Mouse (Mus musculus) brain, embryonic 14.5 days (tissue): ENCODE data around the gene Olfr373. TPM values are rescaled to one million over a fixed set of nuclear protein-coding genes. Genes with fewer than 3 reads are reported as not detected.
"Not testable (repeated sequence)": the region's sequence is repeated elsewhere in the genome, so short reads cannot be mapped to it uniquely, and the experiment has no call there.

Source experiments
- DNase-seq: peaks from one replicate; pipeline ENCODE4 v3.0.0-alpha.2; 2011; ENCODE audit warnings: low read depth
- CTCF ChIP-seq: fragments of 200-500 bp; IDR thresholded peaks from 2 replicates; pipeline ENCODE4 v1.5.1; 2012; ENCODE audit warnings: inconsistent platforms, mild to moderate bottlenecking, moderate library complexity, borderline replicate concordance; ENCODE audit not compliant: insufficient read depth, insufficient read length; ENCODE audit errors: extremely low read depth
- POLR2A ChIP-seq: fragments of 200-500 bp; IDR thresholded peaks from 2 replicates; pipeline ENCODE4 v1.6.1; 2012; ENCODE audit warnings: mild to moderate bottlenecking, inconsistent platforms, borderline replicate concordance; ENCODE audit not compliant: poor library complexity, insufficient read depth, insufficient read length, severe bottlenecking; ENCODE audit errors: extremely low read depth
- polyA plus RNA-seq: library from polyadenylated mRNA; depleted of rRNA; stranded (reverse); fragments of >200 nt; gene quantifications from 2 replicates; pipeline ENCODE4 v1.2.3, GENCODE M21; 2012; rRNA removed

The Olfr373 gene
- polyA plus RNA-seq = not detected in 2 replicates

DNA sequence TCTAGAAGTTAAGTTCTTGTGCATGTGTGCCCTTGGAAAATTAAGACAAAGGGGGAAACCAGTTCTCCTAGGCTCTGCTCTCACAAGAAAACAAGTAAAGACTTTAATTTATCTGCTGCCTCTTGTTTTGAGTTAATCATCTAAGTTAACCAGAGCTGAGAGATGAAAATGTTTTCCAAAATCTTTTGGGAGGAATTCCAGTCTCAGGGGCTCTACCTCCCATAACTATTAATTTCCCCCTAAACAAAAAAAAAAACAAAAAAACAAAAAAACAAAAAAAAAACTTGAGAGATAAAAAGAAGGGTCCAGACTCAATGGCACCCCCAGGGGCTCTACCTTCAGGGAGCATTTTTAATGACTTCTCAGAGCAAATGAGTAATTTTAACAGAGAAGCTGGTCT is at the start of gene Olfr373:
Gene Olfr373, plus strand, starts transcription at position 301 of the 400 bp plus-strand sequence.
- not testable (repeated sequence) for DNase-seq

DNA sequence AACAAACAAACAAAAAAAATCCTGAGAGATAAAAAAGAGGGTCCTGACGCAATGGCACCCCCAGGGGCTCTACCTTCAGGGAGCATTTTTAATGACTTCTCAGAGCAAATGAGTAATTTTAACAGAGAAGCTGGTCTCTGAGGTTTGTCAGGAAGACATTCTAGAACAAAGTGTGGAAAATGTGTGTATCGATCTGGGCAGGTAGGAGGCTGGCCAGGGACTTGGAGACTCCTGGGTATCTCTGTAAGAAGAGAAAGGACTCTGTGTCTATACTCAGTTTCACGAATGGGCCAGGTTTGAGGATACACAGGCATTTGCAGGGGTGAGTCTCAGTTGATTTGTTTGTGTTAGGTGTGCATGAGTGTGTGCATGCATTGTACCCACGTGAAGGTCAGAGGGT is 42.1 kb upstream of the Olfr373 start, which contains the start of gene Olfr372:
Gene Olfr372, plus strand, starts transcription at position 301 of the 400 bp plus-strand sequence.
- not testable (repeated sequence) for DNase-seq

DNA sequence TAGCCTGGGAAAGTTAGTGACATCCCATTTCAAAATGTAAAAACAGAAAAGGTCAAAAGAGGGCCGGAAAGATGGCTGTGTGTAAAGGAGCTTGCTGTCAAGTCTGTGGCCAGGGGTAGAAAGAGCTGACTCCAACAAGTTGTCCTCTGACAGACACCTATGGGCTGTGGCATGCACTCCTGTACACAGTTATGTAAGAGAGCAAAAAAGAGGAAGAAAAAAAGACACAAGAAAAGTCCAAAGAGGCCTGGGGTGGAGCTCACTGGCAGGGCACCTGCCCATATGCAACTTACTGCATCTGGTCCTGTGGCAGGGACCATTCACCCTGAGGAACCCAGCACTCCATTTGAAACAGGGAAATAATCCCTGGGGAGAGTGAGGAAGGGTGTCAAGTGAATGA is 40.5 kb upstream of the Olfr373 start:
- no peak for DNase-seq
- TF ChIP-seq CTCF (no peak), POLR2A (no peak)

DNA sequence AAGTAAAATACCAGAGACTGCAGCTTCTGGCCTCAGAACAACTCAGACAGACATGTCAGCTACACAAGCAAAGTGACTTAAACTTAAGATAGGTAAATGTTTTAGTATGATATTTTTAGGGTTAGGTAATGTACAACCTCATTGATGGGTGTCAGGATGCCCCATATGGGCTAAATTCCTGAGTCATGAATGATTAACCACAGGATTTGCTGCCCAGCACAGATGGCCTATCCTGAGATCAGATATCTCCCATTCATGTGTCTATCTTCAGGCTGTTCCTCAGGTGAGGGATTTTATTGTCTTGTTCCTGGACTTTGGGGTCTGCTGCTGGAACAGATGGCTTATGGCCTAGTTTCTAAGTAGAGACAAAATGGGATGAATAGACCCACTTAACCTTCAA is 28.3 kb upstream of the Olfr373 start:
- DNase-seq = not testable (repeated sequence)

DNA sequence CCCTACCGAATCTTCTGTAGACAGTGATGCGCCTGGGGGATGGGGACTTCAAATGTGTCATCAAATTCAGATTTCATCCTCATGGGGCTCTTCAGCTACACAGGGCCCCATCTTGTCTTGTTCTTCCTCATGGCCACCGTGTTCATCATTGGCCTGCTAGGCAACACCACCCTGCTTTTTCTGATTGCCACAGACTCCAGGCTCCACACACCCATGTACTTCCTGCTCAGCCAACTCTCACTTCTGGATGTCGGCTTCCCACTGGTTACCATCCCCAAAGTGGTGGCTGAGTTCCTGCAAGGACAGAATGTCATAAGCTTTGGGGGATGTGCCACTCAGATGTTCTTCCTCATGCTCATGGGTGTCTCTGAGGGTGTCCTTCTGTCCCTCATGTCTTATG is 25.3 kb upstream of the Olfr373 start:
- not testable (repeated sequence) for DNase-seq

DNA sequence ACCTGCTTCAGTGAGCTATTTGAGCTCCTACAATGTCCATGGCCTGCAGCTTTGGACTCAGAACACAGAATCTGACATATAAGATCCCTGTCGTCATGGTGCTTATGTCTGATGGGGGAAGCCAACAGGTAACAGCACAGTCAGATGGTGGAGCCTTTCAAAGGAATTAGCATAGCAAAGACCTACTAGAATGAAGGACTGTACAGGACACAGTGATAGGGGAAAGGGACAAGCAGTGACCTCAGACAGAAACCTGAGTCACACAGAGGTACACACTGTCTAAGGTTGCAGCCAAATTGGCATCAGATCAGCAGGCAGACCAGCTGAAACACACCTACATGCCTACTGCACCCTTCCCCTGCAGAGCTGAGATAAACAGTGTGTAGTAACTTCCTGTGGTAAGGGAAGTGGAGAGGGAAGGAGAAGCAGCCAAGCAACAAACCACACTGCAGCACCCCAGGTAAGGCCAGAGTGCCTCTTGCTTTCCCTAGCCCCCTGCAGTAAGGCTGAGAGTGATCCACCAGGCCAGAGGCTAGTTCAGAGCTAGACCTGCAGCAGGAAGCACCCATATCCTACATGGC is 16.1 kb upstream of the Olfr373 start:
- not testable (repeated sequence) for DNase-seq

DNA sequence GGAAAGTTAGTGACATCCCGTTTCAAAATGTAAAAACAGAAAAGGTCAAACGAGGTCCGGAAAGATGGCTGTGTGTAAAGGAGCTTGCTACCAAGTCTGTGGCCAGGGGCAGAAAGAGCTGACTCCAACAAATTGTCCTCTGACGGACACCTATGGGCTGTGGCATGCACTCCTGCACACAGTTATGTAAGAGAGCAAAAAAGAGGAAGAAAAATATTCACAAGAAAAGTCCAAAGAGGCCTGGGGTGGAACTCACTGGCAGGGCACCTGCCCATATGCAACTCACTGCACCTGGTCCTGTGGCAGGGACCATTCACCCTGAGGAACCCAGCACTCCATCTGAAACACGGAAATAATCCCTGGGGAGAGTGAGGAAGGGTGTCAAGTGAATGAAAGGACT is 1.8 kb downstream of the Olfr373 start:
- DNase-seq = no peak
- TF ChIP-seq CTCF (no peak), POLR2A (no peak)

DNA sequence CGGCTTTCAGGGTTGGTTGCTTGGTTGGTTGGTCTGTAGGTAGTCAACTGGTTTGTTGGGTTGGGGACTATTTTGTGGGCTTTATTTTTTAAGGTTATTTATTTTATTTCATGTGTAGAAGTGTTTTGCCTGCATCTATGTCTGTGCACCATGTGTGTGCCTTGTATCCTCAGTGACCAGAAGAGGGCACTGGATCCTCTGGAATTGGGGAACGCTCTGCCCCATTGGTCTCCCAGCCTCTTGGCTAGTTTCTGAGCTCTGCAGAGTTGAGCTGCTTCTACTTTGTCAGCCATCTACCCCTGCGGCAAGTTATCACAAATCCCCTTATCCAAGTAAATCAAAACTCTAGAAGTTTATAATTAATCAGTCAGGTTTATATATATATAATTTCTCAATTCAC is 4.6 kb downstream of the Olfr373 start:
- not testable (repeated sequence) for DNase-seq
- peak; percentile 10; the same call in 1 of the 2 replicates for TF ChIP-seq CTCF

DNA sequence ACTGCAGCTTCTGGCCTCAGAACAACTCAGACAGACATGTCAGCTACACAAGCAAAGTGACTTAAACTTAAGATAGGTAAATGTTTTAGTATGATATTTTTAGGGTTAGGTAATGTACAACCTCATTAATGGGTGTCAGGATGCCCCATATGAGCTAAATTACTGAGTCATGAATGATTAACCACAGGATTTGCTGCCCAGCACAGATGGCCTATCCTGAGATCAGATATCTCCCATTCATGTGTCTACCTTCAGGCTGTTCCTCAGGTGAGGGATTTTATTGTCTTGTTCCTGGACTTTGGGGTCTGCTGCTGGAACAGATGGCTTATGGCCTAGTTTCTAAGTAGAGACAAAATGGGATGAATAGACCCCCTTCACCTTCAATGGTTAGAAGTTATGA is 13.7 kb downstream of the Olfr373 start:
- DNase-seq = not testable (repeated sequence)

DNA sequence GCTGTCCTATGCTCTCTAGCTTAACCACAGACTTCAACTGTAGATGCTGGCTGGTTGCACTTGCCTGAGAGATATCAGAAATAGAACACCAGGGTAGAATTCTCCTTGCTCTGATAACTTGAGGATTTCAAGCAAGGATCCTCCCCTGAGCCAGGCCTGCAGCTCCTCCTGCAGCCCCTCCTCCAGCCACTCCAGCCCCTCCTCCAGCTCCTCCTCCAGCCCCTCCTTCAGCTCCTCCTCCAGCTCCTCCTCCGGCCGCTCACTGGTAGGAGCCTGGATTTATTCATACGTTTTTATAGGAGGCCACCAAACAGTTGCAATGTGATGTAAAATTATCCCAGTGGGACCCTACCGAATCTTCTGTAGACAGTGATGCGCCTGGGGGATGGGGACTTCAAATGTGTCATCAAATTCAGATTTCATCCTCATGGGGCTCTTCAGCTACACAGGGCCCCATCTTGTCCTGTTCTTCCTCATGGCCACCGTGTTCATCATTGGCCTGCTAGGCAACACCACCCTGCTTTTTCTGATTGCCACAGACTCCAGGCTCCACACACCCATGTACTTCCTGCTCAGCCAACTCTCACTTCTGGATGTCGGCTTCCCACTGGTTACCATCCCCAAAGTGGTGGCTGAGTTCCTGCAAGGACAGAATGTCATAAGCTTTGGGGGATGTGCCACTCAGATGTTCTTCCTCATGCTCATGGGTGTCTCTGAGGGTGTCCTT is 16.6 kb downstream of the Olfr373 start:
- peak; percentile 13 for DNase-seq

DNA sequence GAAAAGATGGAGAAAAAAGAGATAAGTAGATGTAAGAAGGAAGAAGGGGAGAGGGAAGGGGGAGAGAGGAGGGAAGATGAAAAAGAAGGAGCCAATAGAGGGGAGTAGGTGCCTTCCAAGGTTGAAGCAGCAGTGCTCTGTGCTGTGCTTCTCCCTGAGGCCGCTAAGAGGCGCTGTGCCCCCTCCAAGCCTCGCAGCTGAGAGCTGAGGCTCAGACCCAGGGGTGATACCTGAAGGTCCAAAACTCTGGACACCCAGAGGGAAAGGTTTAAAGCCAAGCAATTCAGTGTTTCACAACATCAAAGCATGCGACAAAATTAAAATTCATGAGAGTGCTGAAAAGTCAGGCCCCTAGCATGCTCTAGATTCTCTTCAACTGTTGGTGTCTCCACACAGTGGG is 22.2 kb downstream of the Olfr373 start:
- TF ChIP-seq CTCF (0 out of 2 replicates have a peak, but pooled peaks have one; percentile 14), POLR2A (no peak)
- DNase-seq = no peak

DNA sequence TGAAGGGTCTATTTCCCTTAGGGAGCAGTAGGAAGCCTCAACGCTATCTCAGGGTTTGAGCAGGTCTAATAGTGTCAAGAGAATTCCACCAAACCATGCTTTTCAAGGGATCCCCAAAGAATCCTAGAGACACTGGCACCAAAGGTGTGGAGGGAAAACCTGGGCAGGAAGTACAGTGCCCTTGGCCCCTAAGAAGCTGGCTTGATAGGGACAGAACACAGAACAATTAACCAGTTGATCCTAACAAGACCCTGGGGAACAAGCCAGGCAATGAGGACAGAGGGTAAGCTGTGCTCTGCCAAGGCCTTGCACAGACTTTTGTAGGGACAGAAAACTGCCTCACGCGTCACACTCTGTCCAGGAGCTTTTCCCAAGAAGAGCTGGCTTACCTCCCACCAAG is 23.8 kb downstream of the Olfr373 start, which contains the start of gene Olfr374:
Gene Olfr374, plus strand, starts transcription at position 301 of the 400 bp plus-strand sequence.
- no peak for TF ChIP-seq CTCF
- TF ChIP-seq POLR2A = no peak
- DNase-seq = no peak

DNA sequence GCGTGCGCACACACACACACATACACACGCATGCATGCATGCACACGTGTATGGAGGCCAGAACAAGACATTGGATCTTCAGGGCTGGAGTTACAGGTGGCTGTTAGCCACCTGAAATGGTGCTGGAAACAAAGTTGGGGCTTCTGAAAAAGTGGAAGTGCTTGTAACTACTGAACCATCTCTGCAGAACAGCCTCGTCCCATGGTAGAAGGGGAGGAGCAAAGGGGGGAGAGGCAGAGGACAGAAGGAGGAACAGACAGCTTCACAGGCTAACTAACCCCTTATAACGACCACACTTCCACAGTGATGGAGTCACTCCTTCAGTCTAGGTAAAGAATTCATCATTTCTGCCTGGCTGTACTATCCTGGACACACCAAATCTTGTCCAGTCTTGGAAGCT is 27.9 kb downstream of the Olfr373 start:
- TF ChIP-seq CTCF = no peak
- no peak for TF ChIP-seq POLR2A
- no peak for DNase-seq

DNA sequence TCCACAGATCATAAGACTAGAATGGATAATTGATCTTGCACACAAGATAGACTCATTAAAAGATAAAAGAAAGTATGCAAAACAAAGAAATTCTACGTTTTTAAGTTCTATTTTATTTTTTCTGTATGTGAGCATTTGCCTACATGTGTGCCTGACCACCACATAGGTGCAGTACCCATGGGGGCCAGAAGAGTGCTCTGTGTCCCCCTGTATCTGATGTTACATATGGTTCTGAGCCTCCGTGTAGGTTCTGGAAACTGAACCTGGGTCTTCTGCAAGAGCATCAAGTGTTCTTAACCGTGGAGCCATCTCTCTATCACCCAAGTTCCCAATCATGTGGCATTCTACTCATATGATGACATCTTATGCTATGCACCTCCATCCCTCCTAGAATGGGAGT is 29.5 kb downstream of the Olfr373 start:
- no peak for DNase-seq
- TF ChIP-seq CTCF (no peak; the same call in 1 of the 2 replicates), POLR2A (no peak)

DNA sequence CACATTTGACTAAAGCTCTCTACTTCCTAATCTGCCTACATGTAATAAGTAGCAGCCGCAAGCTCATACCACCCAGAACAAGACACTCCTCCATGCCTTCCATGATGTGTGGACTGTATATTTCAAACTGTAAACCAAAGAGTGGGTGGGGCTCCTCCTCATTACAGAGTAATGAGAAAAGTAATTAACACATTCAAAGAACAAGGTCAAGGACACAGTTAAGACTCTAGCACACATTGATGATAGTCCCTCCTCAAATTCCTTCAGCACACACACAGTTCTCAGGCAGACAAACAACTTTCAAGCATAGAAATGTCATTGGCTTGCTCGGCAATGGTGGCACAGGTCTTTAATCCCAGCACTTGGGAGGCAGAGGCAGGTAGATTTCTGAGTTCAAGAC is 32.2 kb downstream of the Olfr373 start:
- no peak for DNase-seq
- TF ChIP-seq CTCF (no peak), POLR2A (no peak)
